Mouse (Mus musculus) heart, embryonic 13.5 days (tissue): ENCODE data around the gene Diaph3. TPM values are rescaled to one million over a fixed set of nuclear protein-coding genes. Genes with fewer than 3 reads are reported as not detected.

Experiments used
- ATAC-seq: fragments of 200-750 bp; cut with Nextera tagmentation; 2 replicates; pipeline ENCODE4 v1.8.0; 2017; ENCODE audit warnings: moderate TSS enrichment; ENCODE audit not compliant: insufficient number of reproducible peaks, low FRiP score, low TSS enrichment; ENCODE audit errors: extremely low read depth
- H3K27ac ChIP-seq: fragments of 300-500 bp; sonication (generic); replicated peaks from 2 replicates; pipeline ENCODE4 v1.5.1; 2015; ENCODE audit warnings: moderate library complexity, mild to moderate bottlenecking, inconsistent platforms
- H3K27me3 ChIP-seq: fragments of 300-500 bp; sonication (generic); replicated peaks from 2 replicates; pipeline ENCODE4 v1.6.1; 2015; ENCODE audit warnings: mild to moderate bottlenecking, inconsistent platforms
- H3K36me3 ChIP-seq: fragments of 300-500 bp; sonication (generic); 2 replicates; pipeline ENCODE4 v1.6.1; 2015; ENCODE audit warnings: mild to moderate bottlenecking, inconsistent platforms
- H3K4me1 ChIP-seq: fragments of 300-500 bp; sonication (generic); 2 replicates; pipeline ENCODE4 v1.6.1; 2015; ENCODE audit warnings: inconsistent platforms
- H3K4me2 ChIP-seq: fragments of 300-500 bp; sonication (generic); 2 replicates; pipeline ENCODE4 v1.6.1; 2015; ENCODE audit warnings: inconsistent platforms, mild to moderate bottlenecking, moderate library complexity
- H3K4me3 ChIP-seq: fragments of 300-500 bp; sonication (generic); 2 replicates; pipeline ENCODE4 v1.5.1; 2015; ENCODE audit warnings: moderate library complexity, mild to moderate bottlenecking, inconsistent platforms
- H3K9ac ChIP-seq: fragments of 300-500 bp; sonication (generic); 2 replicates; pipeline ENCODE4 v1.6.1; 2015; ENCODE audit warnings: inconsistent platforms, mild to moderate bottlenecking, moderate library complexity
- H3K9me3 ChIP-seq: fragments of 300-500 bp; sonication (generic); 2 replicates; pipeline ENCODE4 v1.6.1; 2016; ENCODE audit warnings: inconsistent platforms
- WGBS: fragments of 180-500 bp; shearing (Covaris S2); methylation state at CpG from one replicate; pipeline ENCODE4 v1.1.7; 2015; ENCODE audit warnings: mixed read lengths; 5-methylcytosine and 5-hydroxymethylcytosine counted together
- polyA plus RNA-seq: library from polyadenylated mRNA; unstranded; fragments of >200 nt; fragmentation: Nextera tagmentation; extraction: Ambion mirVana; gene quantifications from 2 replicates; pipeline ENCODE4 v1.2.1, GENCODE M21; 2015

Gene Diaph3
- polyA plus RNA-seq, 1 experiment from 2014 or later = 11.2 TPM

DNA sequence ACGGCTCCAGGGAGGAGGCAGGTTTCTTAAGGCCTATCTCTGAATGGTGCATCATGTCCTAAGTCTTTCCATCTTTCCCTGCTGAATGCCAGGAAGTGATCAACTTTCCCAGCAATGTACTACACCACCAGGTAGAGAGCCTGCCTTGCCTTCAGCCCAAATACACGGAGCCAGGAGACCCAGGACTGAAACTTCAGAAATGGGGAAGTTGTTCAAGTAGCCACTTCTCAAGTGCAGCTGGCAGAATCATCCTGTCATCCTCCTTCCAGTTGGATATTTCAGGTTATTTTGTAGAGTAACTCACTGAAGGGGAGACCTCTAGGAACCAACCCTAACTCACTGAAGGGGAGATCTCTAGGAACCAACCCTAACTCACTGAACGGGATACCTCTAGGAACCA lies 297.0 kb downstream of the Diaph3 start:
- Histone ChIP-seq H3K4me1 (no peaks in the 10 kb centered on the region), H3K4me3 (no peak overlapping the region), H3K9me3 (no peaks in the 10 kb centered on the region), H3K9ac (no peak overlapping the region), H3K36me3 (no peaks in the 10 kb centered on the region), H3K27me3 (no peaks in the 10 kb centered on the region), H3K27ac (no peak overlapping the region), H3K4me2 (no peak overlapping the region)
- WGBS = 83% methylated on average over 3 of the region's 3 CpGs
- ATAC-seq = no peak

- H3K27me3 ChIP-seq = no peaks in the 10 kb centered on the region
- H3K4me2 ChIP-seq = no peak overlapping the region
- H3K4me3 ChIP-seq = no peak overlapping the region
- H3K36me3 ChIP-seq = no peaks in the 10 kb centered on the region
- H3K27ac ChIP-seq = no peak overlapping the region
- no peaks in the 10 kb centered on the region for H3K4me1 ChIP-seq
- H3K9me3 ChIP-seq = no peaks in the 10 kb centered on the region
- ATAC-seq = no peak
- 59% methylated on average over 2 of the region's 2 CpGs for WGBS
- H3K9ac ChIP-seq = no peak overlapping the region
Measured at GRCm38 (mm10) chr14:86837642-86838041, 303.4 kb downstream of the Diaph3 start.

DNA sequence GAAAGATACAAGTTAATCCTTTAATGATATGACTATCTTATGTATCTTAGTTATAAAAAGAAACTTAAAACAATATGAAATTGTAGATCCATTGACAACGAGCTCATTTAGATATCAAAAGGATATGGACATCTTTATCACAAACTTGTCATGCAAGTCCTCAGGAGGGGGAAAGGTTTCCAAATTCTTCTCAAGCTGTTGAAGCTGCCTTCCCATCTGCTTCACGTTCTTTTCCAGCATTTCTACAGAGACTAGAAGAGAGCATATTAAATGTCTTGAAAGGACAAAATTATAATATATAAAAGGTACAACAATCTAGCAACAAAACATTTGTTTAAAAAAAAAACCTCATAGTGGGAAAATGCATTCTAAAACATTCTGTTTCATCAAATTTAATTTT lies 306.2 kb downstream of the Diaph3 start:
- H3K4me3 ChIP-seq = no peak overlapping the region
- H3K4me1 ChIP-seq = no peaks in the 10 kb centered on the region
- no peak overlapping the region for H3K4me2 ChIP-seq
- ATAC-seq = no peak
- no peaks in the 10 kb centered on the region for H3K27me3 ChIP-seq
- 0 out of 2 replicates have a peak, but pooled peaks cover 3% of the 10 kb centered on the region for H3K36me3 ChIP-seq
- H3K9me3 ChIP-seq = no peaks in the 10 kb centered on the region
- H3K27ac ChIP-seq = no peak overlapping the region
- no peak overlapping the region for H3K9ac ChIP-seq
- 81% methylated on average over 2 of the region's 2 CpGs for WGBS

- Histone ChIP-seq H3K4me2 (no peak overlapping the region), H3K36me3 (0 out of 2 replicates have a peak, but pooled peaks cover 3% of the 10 kb centered on the region), H3K27me3 (no peaks in the 10 kb centered on the region), H3K9ac (no peak overlapping the region), H3K9me3 (no peaks in the 10 kb centered on the region), H3K27ac (no peak overlapping the region), H3K4me3 (no peak overlapping the region), H3K4me1 (no peaks in the 10 kb centered on the region)
- 96% methylated on average over 6 of the region's 6 CpGs for WGBS
- ATAC-seq = no peak
Measured at GRCm38 (mm10) chr14:86834269-86834668, 306.8 kb downstream of the Diaph3 start.

DNA sequence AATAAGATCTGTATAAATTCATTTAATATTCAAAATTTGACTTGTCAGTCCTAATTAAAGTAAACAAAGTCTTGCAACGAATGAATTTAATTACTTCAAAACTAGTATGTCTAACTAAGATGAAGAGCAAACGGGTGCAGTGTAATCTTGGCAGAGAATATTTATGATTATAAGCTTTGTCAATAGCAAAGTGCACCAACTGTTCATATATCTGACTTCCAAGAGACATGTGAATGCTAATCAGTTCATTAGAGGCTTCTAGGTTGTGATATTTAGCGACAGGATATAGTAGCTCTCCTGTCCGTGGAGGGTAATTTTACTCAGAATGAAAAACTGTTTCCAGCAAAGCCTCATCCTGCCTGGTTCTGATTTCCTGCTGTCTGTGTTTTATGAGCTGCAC lies 308.0 kb downstream of the Diaph3 start:
- H3K9me3 ChIP-seq = no peaks in the 10 kb centered on the region
- no peaks in the 10 kb centered on the region for H3K4me1 ChIP-seq
- H3K27ac ChIP-seq = no peak overlapping the region
- no peaks in the 10 kb centered on the region for H3K27me3 ChIP-seq
- whole genome bisulfite sequencing = 80% methylated on average over 4 of the region's 4 CpGs
- H3K36me3 ChIP-seq = 0 out of 2 replicates have a peak, but pooled peaks cover 3% of the 10 kb centered on the region
- H3K9ac ChIP-seq = no peak overlapping the region
- H3K4me2 ChIP-seq = no peak overlapping the region
- ATAC-seq = no peak
- no peak overlapping the region for H3K4me3 ChIP-seq

DNA sequence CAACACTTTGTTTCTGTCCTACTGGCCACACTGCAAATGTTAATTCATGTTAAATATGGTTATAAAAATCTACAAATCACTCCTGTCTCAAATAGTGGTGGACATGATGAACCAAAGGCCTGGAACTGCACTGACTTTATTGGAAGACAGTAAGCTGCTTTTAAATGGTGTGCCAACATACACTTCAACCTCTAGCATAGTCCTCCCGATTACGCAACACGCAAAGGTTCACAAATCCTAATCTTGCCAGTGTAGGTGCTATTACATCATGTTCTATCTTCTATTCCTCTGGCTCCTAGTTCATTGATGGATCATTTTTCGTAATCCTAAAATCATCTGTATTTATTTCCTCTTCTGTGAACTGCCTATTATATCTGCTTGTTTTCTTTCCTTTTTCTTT lies 324.8 kb downstream of the Diaph3 start:
- Histone ChIP-seq H3K36me3 (no peaks in the 10 kb centered on the region), H3K27me3 (no peaks in the 10 kb centered on the region)
- WGBS = 96% methylated on average over 4 of the region's 4 CpGs

DNA sequence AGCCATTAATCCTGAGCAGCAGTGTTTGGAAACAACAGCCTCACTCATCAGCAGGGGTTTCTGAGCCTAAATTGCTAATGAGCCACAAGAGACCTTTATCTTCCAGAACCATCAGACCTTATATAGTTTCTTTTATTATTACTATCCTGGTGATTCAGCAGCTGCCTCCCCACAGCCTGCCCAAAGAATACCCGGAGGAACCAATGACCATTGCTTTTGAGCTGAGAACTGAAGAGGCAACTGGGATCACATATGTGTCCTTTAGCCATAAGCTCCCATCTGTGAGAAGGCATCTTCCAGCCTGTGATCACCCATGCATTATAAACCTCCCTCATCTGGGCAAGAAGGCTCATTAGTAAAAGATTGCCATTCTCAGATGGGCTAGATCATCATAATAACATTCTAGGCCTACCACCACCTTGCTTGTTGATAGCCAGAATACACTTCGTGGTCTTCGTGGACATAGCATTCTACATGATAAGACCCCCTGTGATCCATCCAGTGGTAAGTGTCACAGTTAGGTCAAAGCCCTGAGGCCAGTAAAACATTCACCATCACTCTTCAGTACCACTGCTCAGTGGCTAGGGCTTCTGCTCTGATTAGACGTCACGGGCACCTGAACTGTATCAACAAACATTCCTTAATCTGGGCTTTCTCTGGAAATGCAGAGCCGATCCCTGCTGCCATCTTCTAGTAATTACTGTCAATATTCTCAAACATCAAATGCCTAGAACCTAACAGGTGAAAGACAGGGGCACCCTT lies 352.0 kb downstream of the Diaph3 start:
- Histone ChIP-seq H3K27me3 (no peaks in the 10 kb centered on the region), H3K4me2 (no peak overlapping the region), H3K36me3 (peaks cover under 1% of the 10 kb centered on the region), H3K9me3 (no peaks in the 10 kb centered on the region), H3K9ac (no peak overlapping the region), H3K4me3 (no peak overlapping the region), H3K27ac (no peak overlapping the region), H3K4me1 (peaks cover 10% of the 10 kb centered on the region)
- ATAC-seq = no peak
- WGBS = 73% methylated on average over 6 of the region's 6 CpGs

More for the DNA sequence above, 324.8 kb downstream of the Diaph3 start:
- Histone ChIP-seq H3K9me3 (no peaks in the 10 kb centered on the region), H3K27ac (no peak overlapping the region), H3K4me2 (no peak overlapping the region), H3K9ac (no peak overlapping the region), H3K4me3 (no peak overlapping the region), H3K4me1 (peaks cover 6% of the 10 kb centered on the region; the same call in 1 of the 2 replicates)
- ATAC-seq = no peak

DNA sequence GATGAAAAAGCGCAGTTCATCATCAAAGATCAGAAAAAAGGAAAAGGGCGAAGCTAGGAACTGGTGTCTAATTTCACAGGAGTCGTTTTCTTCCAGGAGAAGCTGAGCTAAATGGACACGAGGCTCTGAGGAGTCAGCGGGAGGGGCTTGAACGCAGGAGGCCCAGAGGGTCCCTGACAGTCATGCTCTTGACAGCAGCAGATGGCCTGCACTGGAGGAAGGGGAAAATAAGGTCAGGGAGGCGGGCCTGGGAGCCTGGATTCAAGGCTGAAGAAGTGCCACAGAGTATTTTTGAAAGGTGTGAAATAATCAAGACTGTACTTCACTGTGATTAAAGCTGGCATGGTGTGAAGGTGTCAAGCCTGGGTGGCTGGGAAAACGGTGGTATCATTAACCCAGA lies 354.2 kb downstream of the Diaph3 start:
- no peak overlapping the region for H3K27ac ChIP-seq
- 31% methylated on average over 8 of the region's 8 CpGs for WGBS

GRCm38 (mm10) chr14:86781553-86782273 lies 359.3 kb downstream of the Diaph3 start:
- Histone ChIP-seq H3K4me3 (no peak overlapping the region), H3K27ac (no peak overlapping the region), H3K9ac (no peak overlapping the region), H3K36me3 (no peaks in the 10 kb centered on the region), H3K4me1 (peaks cover 8% of the 10 kb centered on the region), H3K4me2 (no peak overlapping the region), H3K9me3 (no peaks in the 10 kb centered on the region), H3K27me3 (no peaks in the 10 kb centered on the region)
- no peak for ATAC-seq
- WGBS = 57% methylated on average over 6 of the region's 6 CpGs

More for the DNA sequence above, 354.2 kb downstream of the Diaph3 start:
- no peaks in the 10 kb centered on the region for H3K27me3 ChIP-seq
- peaks cover 10% of the 10 kb centered on the region for H3K4me1 ChIP-seq
- H3K4me3 ChIP-seq = no peak overlapping the region
- no peaks in the 10 kb centered on the region for H3K9me3 ChIP-seq
- ATAC-seq = no peak
- H3K9ac ChIP-seq = no peak overlapping the region
- H3K36me3 ChIP-seq = no peaks in the 10 kb centered on the region
- H3K4me2 ChIP-seq = no peak overlapping the region

DNA sequence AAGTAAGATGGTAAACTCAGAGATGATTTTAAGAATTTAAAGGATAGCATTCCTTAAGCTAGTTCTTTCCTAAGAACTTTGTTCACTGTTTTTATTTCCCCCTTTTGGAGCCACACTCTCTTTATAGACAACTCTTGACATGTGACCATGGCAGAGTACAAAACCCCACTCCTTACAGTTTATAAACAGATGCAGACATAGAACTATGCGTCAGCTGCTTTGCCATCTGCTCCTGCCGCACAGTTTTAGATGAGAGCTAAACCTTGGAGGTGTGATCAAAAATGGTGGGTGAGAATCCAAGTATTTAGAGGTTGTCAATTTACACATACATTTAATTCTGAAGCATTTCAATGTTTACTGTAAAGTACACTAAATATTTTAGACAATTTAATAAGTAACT lies 367.7 kb downstream of the Diaph3 start:
- Histone ChIP-seq H3K4me3 (no peak overlapping the region), H3K36me3 (no peaks in the 10 kb centered on the region), H3K9me3 (no peaks in the 10 kb centered on the region), H3K9ac (no peak overlapping the region), H3K4me2 (no peak overlapping the region), H3K27ac (no peak overlapping the region), H3K4me1 (peaks cover 5% of the 10 kb centered on the region), H3K27me3 (no peaks in the 10 kb centered on the region)
- no peak for ATAC-seq
- WGBS = 75% methylated on average over 2 of the region's 2 CpGs

GRCm38 (mm10) chr14:86772176-86773150 lies 368.6 kb downstream of the Diaph3 start:
- no peak for ATAC-seq
- Histone ChIP-seq H3K9ac (no peak overlapping the region), H3K36me3 (no peaks in the 10 kb centered on the region), H3K27me3 (no peaks in the 10 kb centered on the region), H3K27ac (no peak overlapping the region), H3K4me2 (no peak overlapping the region), H3K4me3 (no peak overlapping the region), H3K9me3 (no peaks in the 10 kb centered on the region), H3K4me1 (peaks cover 5% of the 10 kb centered on the region)
- 66% methylated on average over 14 of the region's 14 CpGs for WGBS
